Mouse (Mus musculus) gastrocnemius, adult 2 months (tissue): ENCODE data around the gene Spag5. TPM values are rescaled to one million over a fixed set of nuclear protein-coding genes. Genes with fewer than 3 reads are reported as not detected.

ENCODE experiments used
- DNase-seq: peaks from one replicate; pipeline ENCODE4 v3.0.0; 2022
- H3K27ac ChIP-seq: fragments of 200-600 bp; 2 replicates; pipeline ENCODE4 v1.8.1; 2022; ENCODE audit warnings: mild to moderate bottlenecking
- H3K4me3 ChIP-seq: fragments of 200-600 bp; 2 replicates; pipeline ENCODE4 v1.8.1; 2022; ENCODE audit warnings: mild to moderate bottlenecking, moderate library complexity
- CTCF ChIP-seq: fragments of 200-600 bp; IDR thresholded peaks from 2 replicates; pipeline ENCODE4 v1.8.1; 2022; ENCODE audit warnings: antibody characterized with exemption, mild to moderate bottlenecking, moderate library complexity
- intact Hi-C: fragments of 180-260 bp; cut with DNase I; formaldehyde crosslinking; loops from one replicate; pipeline ENCODE4 v1.15.1; 2025
- total RNA-seq, 2 experiments: library from RNA; stranded (reverse); gene quantifications; 2 replicates each; pipeline ENCODE4 v1.2.3; 2021

The Spag5 gene
- total RNA-seq, 2 experiments from 2014 or later = 0.81 to 2.0 TPM

- intact Hi-C loops = loop anchor here (2.0 to 5.0 kb wide), 2 partner anchors 69 to 84 kb away; no protein-coding TSS in a partner anchor
- no peak for TF ChIP-seq CTCF
- Histone ChIP-seq H3K27ac (peak overlapping the region; percentile 86), H3K4me3 (no peak overlapping the region)
- DNase-seq = no peak
Measured at GRCm38 (mm10) chr11:78346326-78347069, 45.2 kb downstream of the Spag5 start.

- TF ChIP-seq CTCF = peak; percentile 95
- intact Hi-C loops = loop anchor here (2.0 to 5.0 kb wide), 2 partner anchors 70 to 84 kb away; no protein-coding TSS in a partner anchor
- peak overlapping the region; percentile 86; the same call in 1 of the 2 replicates for H3K27ac ChIP-seq
- DNase-seq = peak; percentile 81
- H3K4me3 ChIP-seq = no peak overlapping the region
Measured at GRCm38 (mm10) chr11:78347070-78347754, 45.9 kb downstream of the Spag5 start.

GRCm38 (mm10) chr11:78347908-78348307 is 46.6 kb downstream of the Spag5 start:
- peak overlapping the region; percentile 86; the same call in 1 of the 2 replicates for H3K27ac ChIP-seq

GRCm38 (mm10) chr11:78348474-78348873 is 47.1 kb downstream of the Spag5 start:
- H3K4me3 ChIP-seq = no peak overlapping the region
- no peak for TF ChIP-seq CTCF
- no peak for DNase-seq
- intact Hi-C loops = loop anchor here (5.0 kb wide), 1 partner anchor 71 kb away; no protein-coding TSS in a partner anchor
- H3K27ac ChIP-seq = no peak overlapping the region

More at GRCm38 (mm10) chr11:78347908-78348307, 46.6 kb downstream of the Spag5 start:
- no peak overlapping the region for H3K4me3 ChIP-seq
- TF ChIP-seq CTCF = no peak
- peak; percentile 45 for DNase-seq
- intact Hi-C loops = loop anchor here (2.0 to 5.0 kb wide), 2 partner anchors 71 to 85 kb away; no protein-coding TSS in a partner anchor

- intact Hi-C loops = loop anchor here (5.0 kb wide), 1 partner anchor 72 kb away; no protein-coding TSS in a partner anchor
- no peak for DNase-seq
- no peak overlapping the region for H3K27ac ChIP-seq
Measured at GRCm38 (mm10) chr11:78349441-78350358, 48.4 kb downstream of the Spag5 start.

GRCm38 (mm10) chr11:78353081-78353480 is 51.8 kb downstream of the Spag5 start:
- Histone ChIP-seq H3K27ac (no peak overlapping the region), H3K4me3 (no peak overlapping the region)
- DNase-seq = no peak
- no peak for TF ChIP-seq CTCF
- intact Hi-C loops = no loop called here

More at GRCm38 (mm10) chr11:78349441-78350358, 48.4 kb downstream of the Spag5 start:
- H3K4me3 ChIP-seq = no peak overlapping the region
- TF ChIP-seq CTCF = no peak

- no peak overlapping the region for H3K4me3 ChIP-seq
- no peak for TF ChIP-seq CTCF
- H3K27ac ChIP-seq = no peak overlapping the region
- DNase-seq = no peak
- intact Hi-C loops = no loop called here
Measured at GRCm38 (mm10) chr11:78354905-78355304, 53.6 kb downstream of the Spag5 start.

GRCm38 (mm10) chr11:78355471-78356238 is 54.3 kb downstream of the Spag5 start:
- DNase-seq = peak; percentile 79
- Histone ChIP-seq H3K4me3 (no peak overlapping the region), H3K27ac (no peak overlapping the region)
- intact Hi-C loops = no loop called here
- peak; percentile 87 for TF ChIP-seq CTCF

GRCm38 (mm10) chr11:78358330-78359007 is 57.1 kb downstream of the Spag5 start:
- no peak overlapping the region for H3K27ac ChIP-seq
- peak; percentile 46 for DNase-seq
- TF ChIP-seq CTCF = peak; percentile 75
- no peak overlapping the region for H3K4me3 ChIP-seq
- intact Hi-C loops = no loop called here

- H3K27ac ChIP-seq = no peak overlapping the region
- peak; percentile 76 for TF ChIP-seq CTCF
- peak; percentile 77 for DNase-seq
- intact Hi-C loops = loop anchor here (1.0 kb wide), 1 partner anchor 39 kb away; no protein-coding TSS in a partner anchor
- H3K4me3 ChIP-seq = peak overlapping the region; percentile 65
Measured at GRCm38 (mm10) chr11:78360125-78360788, 58.9 kb downstream of the Spag5 start.
